Mouse (Mus musculus): ENCODE measurements around the gene Nmd3. TPM values are rescaled to one million over a fixed set of nuclear protein-coding genes. Genes with fewer than 3 reads are reported as not detected.

Nmd3 gene
- total RNA-seq (2021), result 100 to 1,000 TPM in 1 of 2 experiments, 10 to 100 TPM in 1; 97.4 to 101 TPM
- long read RNA-seq, experiment 1, full-length matches to known transcripts, result 26 of 28 reads
- long read RNA-seq, experiment 1, partial matches to known transcripts, result 1 of 28 reads
- long read RNA-seq, experiment 1, other reads (novel, unspliced or antisense), result 1 of 28 reads
- long read RNA-seq, experiment 2, full-length matches to known transcripts, result 70 of 73 reads
- long read RNA-seq, experiment 2, partial matches to known transcripts, result 2 of 73 reads
- long read RNA-seq, experiment 2, other reads (novel, unspliced or antisense), result 1 of 73 reads

GRCm38 (mm10) chr3:69721814-69722186, at the start of gene Nmd3:
TSS of gene Nmd3 (plus strand) at chr3:69721985.
- DNase-seq (ENCODE audit: low spot score in 2 of 2), result peak; percentile 84 to 85

- no peak for DNase-seq (ENCODE audit: low spot score in 2 of 2)
Measured at GRCm38 (mm10) chr3:69673351-69673750, 48.4 kb upstream of the Nmd3 start.

- DNase-seq (ENCODE audit: low spot score in 2 of 2), result no peak
Measured at GRCm38 (mm10) chr3:69674206-69674605, 47.6 kb upstream of the Nmd3 start.

GRCm38 (mm10) chr3:69689791-69690190, 32.0 kb upstream of the Nmd3 start:
- no peak for DNase-seq (ENCODE audit: low spot score in 2 of 2)

- no peak for DNase-seq (ENCODE audit: low spot score in 2 of 2)
Measured at GRCm38 (mm10) chr3:69690939-69691338, 30.8 kb upstream of the Nmd3 start.

GRCm38 (mm10) chr3:69699851-69700500, 21.8 kb upstream of the Nmd3 start:
- no peak for DNase-seq (ENCODE audit: low spot score in 2 of 2)

GRCm38 (mm10) chr3:69701905-69702304, 19.9 kb upstream of the Nmd3 start:
- no peak for DNase-seq (ENCODE audit: low spot score in 2 of 2)

- DNase-seq (ENCODE audit: low spot score in 2 of 2), result no peak
Measured at GRCm38 (mm10) chr3:69702421-69702820, 19.4 kb upstream of the Nmd3 start.

GRCm38 (mm10) chr3:69709043-69709929, 12.5 kb upstream of the Nmd3 start:
- no peak for DNase-seq (ENCODE audit: low spot score in 2 of 2)

GRCm38 (mm10) chr3:69711907-69712600, 9.7 kb upstream of the Nmd3 start:
- DNase-seq (ENCODE audit: low spot score in 2 of 2), result no peak

- no peak for DNase-seq (ENCODE audit: low spot score in 2 of 2)
Measured at GRCm38 (mm10) chr3:69717476-69717875, 4.3 kb upstream of the Nmd3 start.

GRCm38 (mm10) chr3:69722187-69722867, 542 bp downstream of the Nmd3 start:
- DNase-seq (ENCODE audit: low spot score in 2 of 2), result peak; percentile 30 to 42

GRCm38 (mm10) chr3:69723161-69723560, 1.4 kb downstream of the Nmd3 start:
- no peak for DNase-seq (ENCODE audit: low spot score in 2 of 2)

- no peak for DNase-seq (ENCODE audit: low spot score in 2 of 2)
Measured at GRCm38 (mm10) chr3:69730930-69731329, 9.1 kb downstream of the Nmd3 start.

GRCm38 (mm10) chr3:69733939-69734338, 12.2 kb downstream of the Nmd3 start:
- no peak for DNase-seq (ENCODE audit: low spot score in 2 of 2)

GRCm38 (mm10) chr3:69755192-69755591, 33.4 kb downstream of the Nmd3 start:
- no peak for DNase-seq (ENCODE audit: low spot score in 2 of 2)

GRCm38 (mm10) chr3:69755968-69756367, 34.2 kb downstream of the Nmd3 start:
- DNase-seq (ENCODE audit: low spot score in 2 of 2), result no peak

- DNase-seq (ENCODE audit: low spot score in 2 of 2), result peak in 1 of 2 experiments; percentile 43
Measured at GRCm38 (mm10) chr3:69756499-69756898, 34.7 kb downstream of the Nmd3 start.

GRCm38 (mm10) chr3:69757456-69757855, 35.7 kb downstream of the Nmd3 start:
- DNase-seq (ENCODE audit: low spot score in 2 of 2), result no peak

- DNase-seq (ENCODE audit: low spot score in 2 of 2), result no peak
Measured at GRCm38 (mm10) chr3:69760081-69760480, 38.3 kb downstream of the Nmd3 start.

- no peak for DNase-seq (ENCODE audit: low spot score in 2 of 2)
Measured at GRCm38 (mm10) chr3:69761195-69761594, 39.4 kb downstream of the Nmd3 start.

All from adrenal gland, adult 18-20 months (tissue).